Mouse (Mus musculus) liver, adult 2 months (tissue): ENCODE results near the gene Capns2. TPM values are rescaled to one million over a fixed set of nuclear protein-coding genes. Genes with fewer than 3 reads are reported as not detected.

Source experiments
- DNase-seq: peaks from one replicate; pipeline ENCODE4 v3.0.0-alpha.2; 2011; ENCODE audit warnings: low read depth, low spot score; ENCODE audit errors: extremely low read depth
- H3K27ac ChIP-seq: fragments of 200-500 bp; replicated peaks from 2 replicates; pipeline ENCODE4 v1.5.1; 2012; ENCODE audit warnings: low read depth, mild to moderate bottlenecking, control low read depth, inconsistent platforms, low read length; ENCODE audit not compliant: insufficient read depth
- H3K27me3 ChIP-seq: fragments of 200-500 bp; 2 replicates; pipeline ENCODE4 v1.6.1; 2012; ENCODE audit warnings: mild to moderate bottlenecking, moderate library complexity, low read length, inconsistent platforms; ENCODE audit not compliant: control insufficient read depth, insufficient read depth
- H3K36me3 ChIP-seq: fragments of 200-500 bp; 2 replicates; pipeline ENCODE4 v1.6.1; 2012; ENCODE audit warnings: low read length, inconsistent platforms; ENCODE audit not compliant: control insufficient read depth, insufficient read depth
- H3K4me1 ChIP-seq: fragments of 200-500 bp; 2 replicates; pipeline ENCODE4 v1.6.1; 2011; ENCODE audit warnings: low read length; ENCODE audit not compliant: control insufficient read depth, insufficient read depth
- H3K4me3 ChIP-seq: fragments of 200-500 bp; 2 replicates; pipeline ENCODE4 v1.5.1; 2011; ENCODE audit warnings: low read depth, mild to moderate bottlenecking, control low read depth, low read length, moderate library complexity; ENCODE audit not compliant: insufficient read depth
- H3K79me2 ChIP-seq: fragments of 200-500 bp; 2 replicates; pipeline ENCODE4 v1.6.1; 2012; ENCODE audit warnings: inconsistent platforms, mild to moderate bottlenecking, low read length, moderate library complexity; ENCODE audit not compliant: control insufficient read depth, insufficient read depth
- H3K9ac ChIP-seq: fragments of 200-500 bp; 2 replicates; pipeline ENCODE4 v1.6.1; 2012; ENCODE audit warnings: low read depth, mild to moderate bottlenecking, control low read depth, inconsistent platforms, low read length
- CTCF ChIP-seq: fragments of 200-500 bp; IDR thresholded peaks from 2 replicates; pipeline ENCODE4 v1.5.1; 2011; ENCODE audit warnings: low read depth, low read length, control low read depth
- POLR2A ChIP-seq: fragments of 200-500 bp; IDR thresholded peaks from 2 replicates; pipeline ENCODE4 v1.6.1; 2011; ENCODE audit warnings: low read length, control low read depth; ENCODE audit not compliant: insufficient read depth; ENCODE audit errors: extremely low read depth
- WGBS: fragments of 180-500 bp; shearing (Covaris S2); methylation state at CpG from one replicate; pipeline ENCODE4 v1.1.7; 2018; 5-methylcytosine and 5-hydroxymethylcytosine counted together
- polyA plus RNA-seq: library from polyadenylated mRNA; depleted of rRNA; stranded (reverse); fragments of >200 nt; gene quantifications from 2 replicates; pipeline ENCODE4 v1.2.3, GENCODE M21; 2012
- total RNA-seq: library from RNA; depleted of rRNA; stranded (reverse); fragments of >200 nt; gene quantifications from 2 replicates; pipeline ENCODE4 v1.2.3, GENCODE M21; 2014

Gene Capns2
- total and polyA plus RNA-seq, 2 experiments = 0.28 TPM; not detected in 1

- DNase-seq = no peak
- TF ChIP-seq CTCF = no peak
- TF ChIP-seq POLR2A = no peak
- no peak overlapping the region for H3K4me3 ChIP-seq
- no peak overlapping the region for H3K9ac ChIP-seq
- no peak overlapping the region for H3K27ac ChIP-seq
- no peaks in the 10 kb centered on the region for H3K27me3 ChIP-seq
- H3K79me2 ChIP-seq = no peaks in the 10 kb centered on the region
- H3K36me3 ChIP-seq = no peaks in the 10 kb centered on the region
- H3K4me1 ChIP-seq = no peaks in the 10 kb centered on the region
- WGBS = 85% methylated on average over 3 of the region's 3 CpGs
Measured at GRCm38 (mm10) chr8:92911477-92911876, 10.3 kb downstream of the Capns2 start.

- Histone ChIP-seq H3K27ac (no peak overlapping the region), H3K4me3 (no peak overlapping the region), H3K36me3 (no peaks in the 10 kb centered on the region), H3K27me3 (no peaks in the 10 kb centered on the region), H3K79me2 (no peaks in the 10 kb centered on the region), H3K9ac (no peak overlapping the region), H3K4me1 (no peaks in the 10 kb centered on the region)
- no peak for DNase-seq
- 81% methylated on average over 7 of the region's 7 CpGs for WGBS
- TF ChIP-seq CTCF (no peak), POLR2A (no peak)
Measured at GRCm38 (mm10) chr8:92913396-92913795, 12.2 kb downstream of the Capns2 start.

DNA sequence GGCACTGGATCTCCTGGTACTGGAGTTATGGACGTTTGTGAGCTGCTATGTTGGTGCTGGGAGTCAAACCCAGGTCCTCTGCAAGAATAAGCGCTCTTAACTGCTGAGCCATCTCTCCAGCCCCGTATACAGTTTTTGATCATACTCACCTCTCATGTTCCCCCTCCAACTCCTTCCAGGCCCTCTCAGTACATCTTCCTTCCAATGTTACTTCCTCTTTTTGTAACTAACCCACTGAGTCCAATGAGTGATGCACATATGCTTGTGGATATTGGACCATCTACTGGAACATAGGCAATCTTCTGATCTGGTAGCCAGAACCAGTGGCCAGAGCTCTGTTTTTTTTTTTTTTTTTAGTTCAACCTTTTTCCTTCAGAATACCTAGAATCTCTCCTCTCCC lies 14.9 kb downstream of the Capns2 start:
- 80% methylated on average over 3 of the region's 3 CpGs for WGBS
- no peaks in the 10 kb centered on the region for H3K36me3 ChIP-seq

GRCm38 (mm10) chr8:92921768-92922167 lies 20.6 kb downstream of the Capns2 start:
- H3K27ac ChIP-seq = no peak overlapping the region
- 85% methylated on average over 3 of the region's 3 CpGs for WGBS
- no peak overlapping the region for H3K4me3 ChIP-seq
- H3K4me1 ChIP-seq = no peaks in the 10 kb centered on the region
- H3K36me3 ChIP-seq = no peaks in the 10 kb centered on the region
- H3K79me2 ChIP-seq = no peaks in the 10 kb centered on the region
- no peak for DNase-seq
- no peak overlapping the region for H3K9ac ChIP-seq
- TF ChIP-seq CTCF (no peak), POLR2A (no peak)
- no peaks in the 10 kb centered on the region for H3K27me3 ChIP-seq

More for the DNA sequence above, 14.9 kb downstream of the Capns2 start:
- H3K9ac ChIP-seq = no peak overlapping the region
- H3K4me3 ChIP-seq = no peak overlapping the region
- no peaks in the 10 kb centered on the region for H3K4me1 ChIP-seq
- H3K27ac ChIP-seq = no peak overlapping the region
- no peaks in the 10 kb centered on the region for H3K27me3 ChIP-seq
- TF ChIP-seq POLR2A = no peak
- TF ChIP-seq CTCF = no peak
- H3K79me2 ChIP-seq = no peaks in the 10 kb centered on the region
- DNase-seq = no peak

- H3K27ac ChIP-seq = no peak overlapping the region
- DNase-seq = no peak
- no peaks in the 10 kb centered on the region for H3K79me2 ChIP-seq
- no peaks in the 10 kb centered on the region for H3K27me3 ChIP-seq
- 77% methylated on average over 4 of the region's 4 CpGs for WGBS
- TF ChIP-seq POLR2A = no peak
- TF ChIP-seq CTCF = no peak
- H3K4me1 ChIP-seq = no peaks in the 10 kb centered on the region
- no peaks in the 10 kb centered on the region for H3K36me3 ChIP-seq
- no peak overlapping the region for H3K4me3 ChIP-seq
- H3K9ac ChIP-seq = no peak overlapping the region
Measured at GRCm38 (mm10) chr8:92928986-92929385, 27.8 kb downstream of the Capns2 start.

DNA sequence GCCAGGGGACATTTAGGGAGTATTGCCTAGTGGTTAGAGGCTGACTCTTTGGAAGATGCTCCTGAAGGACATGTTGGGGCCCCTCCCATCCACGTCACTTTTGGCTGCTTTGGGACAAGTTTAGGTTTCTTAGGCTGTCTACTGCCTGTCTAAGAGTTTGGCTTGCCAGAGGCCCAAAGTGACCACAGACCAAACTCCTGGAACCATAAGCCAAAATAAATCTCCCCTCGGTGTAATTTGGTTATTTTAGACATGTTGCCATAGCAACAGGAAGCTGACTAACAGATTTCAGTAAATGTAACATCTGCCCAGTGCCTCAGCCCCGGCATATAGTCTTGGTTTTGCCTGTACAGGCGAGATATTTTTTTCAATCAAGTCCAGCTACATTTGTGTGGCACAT lies 36.8 kb downstream of the Capns2 start:
- TF ChIP-seq CTCF (no peak), POLR2A (no peak)
- Histone ChIP-seq H3K4me3 (no peak overlapping the region), H3K27ac (no peak overlapping the region), H3K27me3 (no peaks in the 10 kb centered on the region), H3K36me3 (no peaks in the 10 kb centered on the region), H3K9ac (no peak overlapping the region), H3K4me1 (no peaks in the 10 kb centered on the region), H3K79me2 (no peaks in the 10 kb centered on the region)
- no peak for DNase-seq
- 76% methylated on average over 4 of the region's 4 CpGs for WGBS
